Mouse (Mus musculus): ENCODE results near the gene Prss28.

GRCm38 (mm10) chr17:25290411-25290810 is 18.0 kb upstream of the Prss28 start:
- TF ChIP-seq CTCF (IDR thresholded peaks at IDR 0.05; ENCODE audit: extremely low read depth, insufficient read depth, low read length) (no peak), POLR2A (IDR thresholded peaks at IDR 0.05; ENCODE audit: extremely low read depth, insufficient read depth, low read length) (no peak)

Measured in cortical plate, adult 2 months (tissue).